Mouse (Mus musculus) cortical plate, adult 2 months (tissue): Measurements from ENCODE around the gene Pi4ka. TPM values are rescaled to one million over a fixed set of nuclear protein-coding genes. Genes with fewer than 3 reads are reported as not detected.

Source experiments
- H3K27ac ChIP-seq: fragments of 200-500 bp; 2 replicates; pipeline ENCODE4 v1.5.1; 2012; ENCODE audit warnings: low read length, control low read depth, inconsistent platforms; ENCODE audit not compliant: insufficient read depth
- H3K4me1 ChIP-seq: fragments of 200-500 bp; 2 replicates; pipeline ENCODE4 v1.6.1; 2011; ENCODE audit warnings: low read length; ENCODE audit not compliant: control insufficient read depth, insufficient read depth
- H3K4me3 ChIP-seq: fragments of 200-500 bp; 2 replicates; pipeline ENCODE4 v1.5.1; 2011; ENCODE audit warnings: mild to moderate bottlenecking, low read length, control low read depth; ENCODE audit not compliant: insufficient read depth
- CTCF ChIP-seq: fragments of 200-500 bp; IDR thresholded peaks from 2 replicates; pipeline ENCODE4 v1.5.1; 2011; ENCODE audit warnings: mild to moderate bottlenecking, control low read depth, low read length; ENCODE audit not compliant: insufficient read depth; ENCODE audit errors: extremely low read depth
- POLR2A ChIP-seq: fragments of 200-500 bp; IDR thresholded peaks from 2 replicates; pipeline ENCODE4 v1.6.1; 2011; ENCODE audit warnings: mild to moderate bottlenecking, low read length, control low read depth; ENCODE audit not compliant: insufficient read depth; ENCODE audit errors: extremely low read depth
- polyA plus RNA-seq: library from polyadenylated mRNA; depleted of rRNA; stranded (reverse); fragments of >200 nt; gene quantifications from 2 replicates; pipeline ENCODE4 v1.2.3, GENCODE M21; 2012

The Pi4ka gene
- polyA plus RNA-seq, 1 experiment: 336 TPM

DNA sequence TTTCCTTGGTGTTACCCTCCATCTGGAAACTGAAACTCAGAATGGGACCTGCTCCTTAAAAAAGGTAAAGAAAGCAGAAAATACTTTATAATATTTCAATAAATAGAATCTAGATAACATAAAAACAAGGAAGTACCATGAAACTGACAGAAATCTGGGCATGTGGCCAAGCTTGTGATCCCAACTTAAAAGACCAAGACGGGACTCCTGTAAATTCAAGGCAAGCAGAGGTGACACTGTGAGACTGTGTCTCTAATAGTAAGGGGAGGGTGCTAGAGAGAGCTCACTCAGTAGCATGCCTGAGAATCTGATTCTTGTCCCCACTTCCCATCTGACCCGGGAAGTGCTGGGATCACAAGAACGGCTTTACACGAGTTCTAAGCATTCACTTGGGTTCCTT is 13.3 kb downstream of the Pi4ka start:
- Histone ChIP-seq H3K4me3 (no peak overlapping the region), H3K27ac (no peak overlapping the region), H3K4me1 (peaks cover 3% of the 10 kb centered on the region)
- no peak for TF ChIP-seq CTCF
- no peak for TF ChIP-seq POLR2A

- TF ChIP-seq POLR2A (no peak), CTCF (no peak)
- Histone ChIP-seq H3K4me3 (no peak overlapping the region), H3K27ac (no peak overlapping the region), H3K4me1 (no peaks in the 10 kb centered on the region)
Measured at GRCm38 (mm10) chr16:17383594-17384326, 22.4 kb downstream of the Pi4ka start.

GRCm38 (mm10) chr16:17382306-17382705 is 23.8 kb downstream of the Pi4ka start:
- no peak overlapping the region for H3K27ac ChIP-seq
- no peaks in the 10 kb centered on the region for H3K4me1 ChIP-seq
- H3K4me3 ChIP-seq: no peak overlapping the region
- TF ChIP-seq POLR2A (no peak), CTCF (no peak)

DNA sequence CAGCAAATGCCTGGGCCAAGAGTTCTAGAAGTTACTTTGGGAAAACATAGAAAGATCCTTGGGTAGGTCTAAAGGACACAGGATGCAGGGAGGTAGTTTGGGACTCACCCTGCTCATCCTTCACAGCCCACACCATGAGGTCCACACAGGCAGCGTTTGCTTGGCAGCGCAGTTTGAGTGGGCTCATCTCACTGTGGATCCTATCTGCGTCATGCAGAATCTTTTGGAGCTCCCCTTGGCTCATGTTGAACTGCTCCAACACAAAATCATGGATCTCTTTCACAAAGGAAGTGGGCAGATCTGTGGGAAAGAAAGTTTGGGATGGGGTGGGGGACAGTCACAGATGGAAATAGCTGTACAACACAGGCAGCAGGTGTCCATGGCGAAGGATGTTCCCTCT is 47.3 kb downstream of the Pi4ka start:
- H3K27ac ChIP-seq: no peak overlapping the region
- H3K4me1 ChIP-seq: peaks cover 2% of the 10 kb centered on the region; the same call in 1 of the 2 replicates
- no peak for TF ChIP-seq POLR2A
- no peak for TF ChIP-seq CTCF

DNA sequence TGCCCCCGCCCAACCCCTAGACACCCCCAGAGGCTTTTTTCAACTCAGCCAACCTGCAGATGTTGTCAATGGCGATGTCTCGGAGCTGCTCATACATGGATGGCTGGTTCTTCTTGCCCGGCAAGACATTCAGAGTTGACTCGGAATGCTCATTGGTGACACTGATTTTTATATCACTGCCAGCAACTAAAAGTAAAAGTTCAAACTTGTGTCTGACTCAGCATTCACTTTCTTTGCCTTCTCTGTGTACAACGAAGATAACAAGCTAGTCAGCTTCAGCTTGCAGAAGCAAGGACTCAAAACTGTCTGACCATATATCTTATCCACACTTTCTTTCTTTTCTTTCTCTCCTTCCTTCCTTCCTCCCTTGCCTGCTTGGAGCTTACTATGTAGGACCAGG is 50.1 kb downstream of the Pi4ka start:
- Histone ChIP-seq H3K27ac (no peak overlapping the region), H3K4me1 (peaks cover 2% of the 10 kb centered on the region; the same call in 1 of the 2 replicates), H3K4me3 (no peak overlapping the region)
- TF ChIP-seq CTCF: no peak
- TF ChIP-seq POLR2A: no peak

More for the DNA sequence above, 47.3 kb downstream of the Pi4ka start:
- H3K4me3 ChIP-seq: no peak overlapping the region

DNA sequence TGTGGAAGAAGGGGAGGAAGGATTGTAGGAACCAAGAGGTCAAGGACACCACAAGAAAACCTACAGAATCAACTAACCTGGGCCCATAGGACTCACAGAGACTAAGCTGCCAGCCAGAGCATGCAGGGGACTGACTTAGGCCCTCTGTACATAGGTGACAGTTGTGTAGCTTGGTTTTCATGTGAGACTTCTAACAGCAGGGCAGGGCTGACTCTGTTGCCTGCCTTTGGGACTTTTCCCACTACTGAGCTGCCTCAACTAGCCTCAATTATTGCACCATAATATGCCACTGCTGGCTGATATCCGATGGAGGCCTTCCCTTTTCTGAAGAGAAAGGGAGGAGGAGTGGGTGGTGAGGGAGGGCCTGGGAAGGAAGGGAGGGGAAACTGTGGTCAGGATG is 59.3 kb downstream of the Pi4ka start:
- no peaks in the 10 kb centered on the region for H3K4me1 ChIP-seq
- TF ChIP-seq POLR2A (no peak), CTCF (no peak)
- no peak overlapping the region for H3K27ac ChIP-seq
- no peak overlapping the region for H3K4me3 ChIP-seq

- H3K27ac ChIP-seq: no peak overlapping the region
- H3K4me3 ChIP-seq: no peak overlapping the region
- TF ChIP-seq POLR2A (no peak), CTCF (no peak)
- no peaks in the 10 kb centered on the region; the same call in 1 of the 2 replicates for H3K4me1 ChIP-seq
Measured at GRCm38 (mm10) chr16:17345813-17346155, 60.3 kb downstream of the Pi4ka start.

GRCm38 (mm10) chr16:17345141-17345812 is 60.8 kb downstream of the Pi4ka start:
- Histone ChIP-seq H3K4me3 (no peak overlapping the region), H3K4me1 (no peaks in the 10 kb centered on the region; the same call in 1 of the 2 replicates), H3K27ac (no peak overlapping the region)
- TF ChIP-seq POLR2A (no peak), CTCF (no peak)

GRCm38 (mm10) chr16:17341847-17342246 is 64.3 kb downstream of the Pi4ka start:
- Histone ChIP-seq H3K4me3 (no peak overlapping the region), H3K4me1 (no peaks in the 10 kb centered on the region; the same call in 1 of the 2 replicates), H3K27ac (no peak overlapping the region)
- TF ChIP-seq POLR2A (no peak), CTCF (no peak)

DNA sequence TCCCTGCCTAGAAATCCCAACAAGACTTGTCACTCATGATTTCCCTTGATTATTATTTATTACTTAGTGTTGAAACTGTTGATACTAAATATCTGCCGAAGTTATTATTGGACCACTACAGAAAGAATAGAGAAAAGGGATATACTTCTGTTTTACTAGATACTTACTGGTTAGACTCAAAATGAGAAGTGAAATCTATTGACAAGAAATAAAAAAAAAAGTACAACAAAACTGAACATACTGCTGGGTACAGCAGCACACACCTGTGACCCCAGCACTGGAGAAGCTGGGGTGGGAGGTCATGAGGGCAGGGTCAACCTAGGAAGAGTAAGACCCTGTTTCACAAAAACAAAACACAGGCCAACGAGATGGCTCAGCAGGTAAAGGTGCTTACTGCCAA is 65.4 kb downstream of the Pi4ka start:
- Histone ChIP-seq H3K4me3 (no peak overlapping the region), H3K27ac (no peak overlapping the region), H3K4me1 (peaks cover 2% of the 10 kb centered on the region; the same call in 1 of the 2 replicates)
- no peak for TF ChIP-seq CTCF
- TF ChIP-seq POLR2A: no peak
